Mouse (Mus musculus) intestine, embryonic 16.5 days (tissue): ENCODE measurements around the gene Tmem14c. TPM values are rescaled to one million over a fixed set of nuclear protein-coding genes. Genes with fewer than 3 reads are reported as not detected.

Experiments
- polyA plus RNA-seq: library from polyadenylated mRNA; unstranded; fragments of >200 nt; fragmentation: Nextera tagmentation; extraction: Ambion mirVana; gene quantifications from 2 replicates; pipeline ENCODE4 v1.2.1, GENCODE M21; 2015

Tmem14c gene
- polyA plus RNA-seq, 1 experiment from 2014 or later: 351 TPM

Other genes starting within 250 kb of the Tmem14c start
- 14.5 and 17.3 TPM in 2 replicates for gene Gcnt2, start 156.5 kb upstream of the Tmem14c start, polyA plus RNA-seq
- gene Pak1ip1, start 15.3 kb upstream of the Tmem14c start, polyA plus RNA-seq: 82.6 and 87.7 TPM in 2 replicates
- gene Mak, start 63.4 kb downstream of the Tmem14c start, polyA plus RNA-seq: 0.11 and 0.40 TPM in 2 replicates
- not detected in 2 replicates for gene Gcm2, start 94.7 kb downstream of the Tmem14c start, polyA plus RNA-seq
- gene Sycp2l, start 98.0 kb downstream of the Tmem14c start, polyA plus RNA-seq: 0.16 and 0.18 TPM in 2 replicates
- 5.7 and 6.3 TPM in 2 replicates for gene Elovl2, start 204.1 kb downstream of the Tmem14c start, polyA plus RNA-seq
- gene Smim13, start 233.6 kb downstream of the Tmem14c start, polyA plus RNA-seq: 8.5 and 8.7 TPM in 2 replicates